Comparison of ENCODE assay signal across 11 mouse cellular contexts in genomic region chr11:77423175-77423859, GRCm38 (mm10). TPM values are rescaled to one million over a fixed set of nuclear protein-coding genes. Genes with fewer than 3 reads are reported as not detected.
DNase-seq lines count a peak whose midpoint lies in the region; ATAC-seq and TF ChIP-seq lines count a peak whose summit lies in the region.
"Had no signal": no experiment of that assay in that cellular context is flagged by ENCODE, and none has a peak within 500 bp of the region (broad histone marks: within the 10 kb centered on the region; RNA-seq: fewer than 3 reads in every experiment).

No protein-coding gene starts in this region.

- no peak for TF ChIP-seq CTCF in heart, adult 2 months (IDR thresholded peaks at IDR 0.05)

- H3K36me3 ChIP-seq in heart, adult 2 months (ENCODE audit: control insufficient read depth, insufficient read depth, low read length), result peaks cover 66% of the 10 kb centered on the region
- peaks cover 47% of the 10 kb centered on the region for H3K36me3 ChIP-seq in heart, embryonic 14.5 days (ENCODE audit: control insufficient read depth, insufficient read depth, low read length)

- peaks cover 4% of the 10 kb centered on the region for H3K4me1 ChIP-seq in heart, adult 2 months (ENCODE audit: control insufficient read depth, insufficient read depth, low read length)
- H3K4me1 ChIP-seq in heart, embryonic 14.5 days (ENCODE audit: control insufficient read depth in 2 of 2, insufficient read depth in 2 of 2, low read length in 2 of 2), result peaks cover 5 to 27% of the 10 kb centered on the region in 2 experiments
- H3K4me1 ChIP-seq: forebrain, embryonic 12.5 days; hindbrain, embryonic 12.5 days had no signal

- no peaks in the 10 kb centered on the region for H3K9me3 ChIP-seq in heart, embryonic 14.5 days (ENCODE audit: control insufficient read depth, low read length)
- H3K9me3 ChIP-seq: forebrain, embryonic 12.5 days; hindbrain, embryonic 12.5 days had no signal

- 19% methylated on average over 4 of the region's 4 CpGs for WGBS in heart, adult 2 months
- WGBS in heart, embryonic 14.5 days, result 2% methylated on average over 4 of the region's 4 CpGs

- DNase-seq in heart, adult 2 months, result peak; percentile 44 to 71
- no peak for DNase-seq in heart, adult 8-10 months (ENCODE audit: low spot score)
- DNase-seq in adrenal gland, postnatal 25 days, result peak; percentile 8
- no peak for DNase-seq in layer of hippocampus, adult 9-10 months (ENCODE audit: low spot score)
- DNase-seq in thymus, postnatal 10 days (ENCODE audit: low spot score in 2 of 2), result no peak
- DNase-seq in right cerebral cortex, postnatal 14 days, result no peak
- DNase-seq: cerebellum, adult 9-11 months had no signal

- H3K4me2 ChIP-seq in heart, embryonic 14.5 days (ENCODE audit: low read length), result 0 out of 2 replicates have a peak overlapping the region, but pooled peaks have one; percentile 1
- H3K4me2 ChIP-seq: forebrain, embryonic 12.5 days; hindbrain, embryonic 12.5 days had no signal

- intact Hi-C loops in heart, adult 2 months (cut with DNase I), result no loop called here

- no peak overlapping the region for H3K4me3 ChIP-seq in heart, adult 2 months
- no peak overlapping the region for H3K4me3 ChIP-seq in heart, embryonic 14.5 days (ENCODE audit: control insufficient read depth in 1 of 2, insufficient read depth in 1 of 2, low read depth in 1 of 2, low read length in 2 of 2)
- H3K4me3 ChIP-seq: forebrain, embryonic 12.5 days; hindbrain, embryonic 12.5 days had no signal

- peak; percentile 90 for TF ChIP-seq EP300 in heart, adult 2 months (IDR thresholded peaks at IDR 0.05; ENCODE audit: insufficient read depth, low read depth, low read length)

- peak; percentile 70 for TF ChIP-seq POLR2A in heart, adult 2 months (IDR thresholded peaks at IDR 0.05; ENCODE audit: insufficient read depth, low read depth, low read length)

- peak; percentile 97 for ATAC-seq in heart, embryonic 14.5 days (ENCODE audit: insufficient number of reproducible peaks, insufficient read depth, low FRiP score, low read depth)
- peak; percentile 99 for ATAC-seq in megakaryocyte progenitor cell, adult 5-6 weeks (replicated peaks; ENCODE audit: poor library complexity)

- H3K27ac ChIP-seq in heart, adult 2 months, result peak overlapping the region; percentile 91
- peak overlapping the region; percentile 96 to 98 for H3K27ac ChIP-seq in heart, embryonic 14.5 days (replicated peaks in 1 of 2; ENCODE audit: control insufficient read depth in 1 of 2, insufficient read depth in 1 of 2, low read depth in 2 of 2, low read length in 2 of 2)
- H3K27ac ChIP-seq: forebrain, embryonic 12.5 days; hindbrain, embryonic 12.5 days had no signal

- H3K27me3 ChIP-seq in heart, adult 2 months (ENCODE audit: control insufficient read depth, insufficient read depth, low read length), result no peaks in the 10 kb centered on the region
- H3K27me3 ChIP-seq in heart, embryonic 14.5 days (ENCODE audit: control insufficient read depth, insufficient read depth, low read length), result no peaks in the 10 kb centered on the region
- H3K27me3 ChIP-seq: forebrain, embryonic 12.5 days; hindbrain, embryonic 12.5 days had no signal

- no peak overlapping the region for H3K9ac ChIP-seq in heart, adult 2 months (ENCODE audit: low read depth, low read length)
- H3K9ac ChIP-seq in heart, embryonic 14.5 days (ENCODE audit: low read length), result peak overlapping the region; percentile 34
- H3K9ac ChIP-seq: forebrain, embryonic 12.5 days; hindbrain, embryonic 12.5 days had no signal

- no peaks in the 10 kb centered on the region for H3K79me2 ChIP-seq in heart, adult 2 months (replicated peaks; ENCODE audit: control insufficient read depth, insufficient read depth, low read length)

RNA-seq across cellular contexts. Expression of gene Coro6, which starts 38.9 kb away (rescaled TPM):
- total RNA-seq in heart, adult 2 months (2021), result 100 to 1,000 TPM; 207 to 213 TPM
- polyA plus RNA-seq in heart, adult 2 months (2012; rRNA removed), result 482 and 483 TPM in 2 replicates
- total RNA-seq in heart, adult 8-10 months (2022), result 100 to 1,000 TPM; 221 to 251 (median 232) TPM
- 1.3 and 2.2 TPM in 2 replicates for total RNA-seq in adrenal gland, postnatal 25 days (2021)
- 55.5 and 59.6 TPM in 2 replicates for polyA plus RNA-seq in heart, embryonic 14.5 days (2014; fragmentation: Nextera tagmentation; extraction: Ambion mirVana)
- not detected in 2 replicates for total RNA-seq in megakaryocyte progenitor cell, adult 5-6 weeks (2015)
- total RNA-seq in megakaryocyte progenitor cell, adult 5-6 weeks (2017), result not detected in 2 replicates

Comparison
In these comparisons a context has a peak if more than half of its experiments do, and no peak if none do; other contexts are left out.
1. DNase-seq: peak in heart, adult 2 months (2 of 2) and adrenal gland, postnatal 25 days (single experiment); none in heart, adult 8-10 months (single experiment), layer of hippocampus, adult 9-10 months (single experiment), thymus, postnatal 10 days (0 of 2) and right cerebral cortex, postnatal 14 days (single experiment).
2. RNA of gene Coro6, which starts 38.9 kb away (total RNA-seq): 221 to 251 TPM in heart, adult 8-10 months and 207 to 213 TPM in heart, adult 2 months; 1.3 to 2.2 TPM in adrenal gland, postnatal 25 days and not detected in megakaryocyte progenitor cell, adult 5-6 weeks; every median in the first group is over 10 times any median in the second.